Mouse (Mus musculus): ENCODE measurements around the gene Zbtb20. TPM values are rescaled to one million over a fixed set of nuclear protein-coding genes. Genes with fewer than 3 reads are reported as not detected.

Gene Zbtb20
- polyA plus RNA-seq, 1 experiment from 2014 or later = 6.6 TPM

DNA sequence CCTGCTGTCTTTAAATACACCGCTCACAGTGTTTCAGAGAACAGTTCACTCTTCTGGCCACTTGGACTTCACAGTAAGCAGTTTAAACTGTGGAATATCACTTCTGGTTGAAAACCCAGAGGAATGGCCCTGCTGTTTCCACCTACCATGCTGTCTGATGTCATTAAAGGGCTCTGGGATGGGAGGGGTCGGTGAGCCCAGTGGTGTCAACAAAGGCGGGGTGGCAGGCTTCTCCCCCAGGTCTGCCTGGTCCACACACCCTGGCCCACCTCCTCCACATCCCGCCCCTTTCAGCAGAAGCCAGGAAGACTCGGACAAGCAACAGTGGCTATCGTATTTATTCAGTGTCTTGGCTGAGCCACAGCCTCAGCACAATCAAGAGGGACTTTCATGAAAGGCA is 743.6 kb downstream of the Zbtb20 start:
- ATAC-seq (replicated peaks; ENCODE audit: low FRiP score) = no peak
- Histone ChIP-seq H3K4me3 (ENCODE audit: low read depth, low read length) (no peak overlapping the region), H3K9ac (ENCODE audit: low read depth, low read length) (no peak overlapping the region), H3K36me3 (ENCODE audit: control insufficient read depth, insufficient read depth, low read length) (no peaks in the 10 kb centered on the region), H3K4me1 (replicated peaks; ENCODE audit: control insufficient read depth, insufficient read depth, low read length) (no peaks in the 10 kb centered on the region), H3K27me3 (replicated peaks; ENCODE audit: control insufficient read depth, insufficient read depth, low read length) (no peaks in the 10 kb centered on the region), H3K27ac (ENCODE audit: low read depth, low read length) (no peak overlapping the region), H3K9me3 (ENCODE audit: control insufficient read depth, low read length) (no peaks in the 10 kb centered on the region), H3K4me2 (no peak overlapping the region)
- WGBS = 48% methylated on average over 6 of the region's 6 CpGs
- no peak for DNase-seq (ENCODE audit: low spot score)

DNA sequence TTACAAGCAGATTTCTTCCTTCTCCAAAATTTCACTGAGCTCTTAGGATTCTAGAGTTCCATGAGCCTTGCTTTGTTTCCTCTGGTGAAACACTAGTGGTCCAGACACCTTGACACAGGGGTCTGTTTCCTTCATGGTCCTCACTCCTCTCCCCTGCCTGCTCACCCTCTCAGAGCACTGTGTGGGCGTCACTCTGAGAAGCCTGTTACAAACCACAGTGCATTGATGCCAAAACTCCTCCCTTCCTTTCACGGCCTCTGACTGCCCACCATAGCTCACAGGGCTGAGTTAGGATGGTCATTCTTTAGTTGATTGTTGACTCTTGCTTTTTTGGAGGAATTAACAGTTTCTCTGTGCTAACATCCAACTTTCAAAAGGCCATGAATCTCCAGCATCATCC is 744.7 kb downstream of the Zbtb20 start:
- WGBS = 45% methylated on average over 2 of the region's 2 CpGs
- H3K4me2 ChIP-seq = no peak overlapping the region
- no peak overlapping the region for H3K9ac ChIP-seq (ENCODE audit: low read depth, low read length)

DNA sequence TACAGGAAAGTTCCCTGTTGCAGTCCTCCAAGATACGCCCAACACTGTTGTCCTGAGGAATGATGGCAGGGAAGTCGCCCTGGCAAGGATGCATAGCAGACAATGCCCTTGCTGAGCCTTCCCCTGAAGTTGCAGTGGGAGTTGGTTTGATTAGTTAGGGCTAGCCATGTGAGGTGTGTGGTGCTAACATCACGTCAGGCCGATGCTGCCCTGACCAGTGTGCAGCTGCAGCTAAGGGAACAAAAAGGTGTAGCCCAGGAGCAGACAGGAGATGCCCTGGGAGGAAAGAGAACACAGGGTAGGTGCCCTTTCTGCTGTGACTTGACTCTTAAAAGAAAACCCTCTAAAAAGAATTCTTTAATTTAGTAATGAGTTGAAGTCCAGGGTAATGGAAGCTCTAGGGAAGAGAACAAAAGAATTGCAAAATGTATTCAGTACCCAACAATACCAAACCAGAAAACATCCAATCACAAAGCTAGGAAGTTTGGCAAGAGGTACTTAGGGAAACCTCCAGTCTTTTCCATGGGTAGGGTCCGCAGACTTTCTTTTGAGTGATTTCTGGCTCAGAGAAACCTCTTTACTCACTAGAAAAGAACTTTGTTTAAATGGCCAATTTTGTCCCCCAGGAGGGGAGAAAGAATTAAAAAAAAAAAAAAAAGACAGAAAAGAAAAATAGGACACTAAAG is 747.8 kb downstream of the Zbtb20 start:
- WGBS = 76% methylated on average over 5 of the region's 5 CpGs
- H3K4me1 ChIP-seq (replicated peaks; ENCODE audit: control insufficient read depth, insufficient read depth, low read length) = no peaks in the 10 kb centered on the region
- no peaks in the 10 kb centered on the region for H3K27me3 ChIP-seq (replicated peaks; ENCODE audit: control insufficient read depth, insufficient read depth, low read length)
- H3K36me3 ChIP-seq (ENCODE audit: control insufficient read depth, insufficient read depth, low read length) = no peaks in the 10 kb centered on the region
- no peak overlapping the region for H3K27ac ChIP-seq (ENCODE audit: low read depth, low read length)
- ATAC-seq (replicated peaks; ENCODE audit: low FRiP score) (no peak), DNase-seq (ENCODE audit: low spot score) (no peak)
- H3K4me3 ChIP-seq (ENCODE audit: low read depth, low read length) = no peak overlapping the region
- H3K9ac ChIP-seq (ENCODE audit: low read depth, low read length) = no peak overlapping the region
- no peak overlapping the region for H3K4me2 ChIP-seq
- H3K9me3 ChIP-seq (ENCODE audit: control insufficient read depth, low read length) = no peaks in the 10 kb centered on the region

More for the DNA sequence above, 744.7 kb downstream of the Zbtb20 start:
- ATAC-seq (replicated peaks; ENCODE audit: low FRiP score) (no peak), DNase-seq (ENCODE audit: low spot score) (no peak)
- Histone ChIP-seq H3K4me3 (ENCODE audit: low read depth, low read length) (no peak overlapping the region), H3K9me3 (ENCODE audit: control insufficient read depth, low read length) (no peaks in the 10 kb centered on the region), H3K4me1 (replicated peaks; ENCODE audit: control insufficient read depth, insufficient read depth, low read length) (no peaks in the 10 kb centered on the region), H3K36me3 (ENCODE audit: control insufficient read depth, insufficient read depth, low read length) (no peaks in the 10 kb centered on the region), H3K27me3 (replicated peaks; ENCODE audit: control insufficient read depth, insufficient read depth, low read length) (no peaks in the 10 kb centered on the region), H3K27ac (ENCODE audit: low read depth, low read length) (no peak overlapping the region)

DNA sequence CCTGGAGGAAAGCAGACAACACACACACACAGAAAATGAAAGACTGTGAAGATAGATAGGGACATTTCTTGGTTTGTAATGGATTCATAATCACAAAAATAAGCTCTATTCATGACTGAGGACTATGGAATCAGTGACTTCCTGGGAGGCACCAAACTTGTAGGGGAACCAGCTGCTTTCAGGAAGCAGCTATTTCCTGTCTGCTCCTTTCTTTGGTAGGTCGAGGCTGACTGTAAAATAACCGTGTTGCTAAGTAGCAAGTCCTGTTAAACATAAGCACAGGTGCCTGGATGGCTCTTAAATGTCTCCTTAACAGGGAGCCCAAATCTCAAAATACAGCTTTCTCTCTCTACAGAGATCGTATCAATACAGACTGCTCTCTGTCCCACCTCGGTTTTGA is 749.2 kb downstream of the Zbtb20 start:
- DNase-seq (ENCODE audit: low spot score) = no peak
- H3K9me3 ChIP-seq (ENCODE audit: control insufficient read depth, low read length) = no peaks in the 10 kb centered on the region
- H3K4me3 ChIP-seq (ENCODE audit: low read depth, low read length) = no peak overlapping the region
- no peak overlapping the region for H3K4me2 ChIP-seq
- H3K27me3 ChIP-seq (replicated peaks; ENCODE audit: control insufficient read depth, insufficient read depth, low read length) = no peaks in the 10 kb centered on the region
- no peaks in the 10 kb centered on the region for H3K4me1 ChIP-seq (replicated peaks; ENCODE audit: control insufficient read depth, insufficient read depth, low read length)
- no peak overlapping the region for H3K9ac ChIP-seq (ENCODE audit: low read depth, low read length)
- H3K27ac ChIP-seq (ENCODE audit: low read depth, low read length) = no peak overlapping the region
- ATAC-seq (replicated peaks; ENCODE audit: low FRiP score) = no peak
- 56% methylated on average over 4 of the region's 4 CpGs for WGBS
- H3K36me3 ChIP-seq (ENCODE audit: control insufficient read depth, insufficient read depth, low read length) = no peaks in the 10 kb centered on the region

DNA sequence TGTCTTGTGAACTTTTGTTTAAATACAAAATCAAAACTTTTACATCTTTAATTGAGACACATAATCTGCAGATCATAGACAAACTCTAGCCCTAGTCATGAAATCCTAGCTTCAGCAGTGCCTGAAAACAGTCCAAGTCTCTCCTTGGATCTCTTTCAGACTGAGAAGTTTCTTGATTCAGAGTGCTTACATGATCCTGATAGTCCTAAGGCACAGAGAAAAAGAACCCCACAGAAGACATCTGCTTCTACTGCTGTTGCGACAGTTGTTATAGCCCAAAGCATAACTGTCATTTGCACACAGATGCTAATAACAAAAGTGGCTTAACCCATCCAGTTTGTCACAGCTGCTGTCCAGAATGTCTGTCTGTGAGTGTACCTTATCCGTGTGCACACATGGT is 749.6 kb downstream of the Zbtb20 start:
- Histone ChIP-seq H3K9me3 (ENCODE audit: control insufficient read depth, low read length) (no peaks in the 10 kb centered on the region), H3K36me3 (ENCODE audit: control insufficient read depth, insufficient read depth, low read length) (no peaks in the 10 kb centered on the region), H3K4me1 (replicated peaks; ENCODE audit: control insufficient read depth, insufficient read depth, low read length) (no peaks in the 10 kb centered on the region), H3K27me3 (replicated peaks; ENCODE audit: control insufficient read depth, insufficient read depth, low read length) (no peaks in the 10 kb centered on the region), H3K4me2 (no peak overlapping the region), H3K9ac (ENCODE audit: low read depth, low read length) (no peak overlapping the region), H3K4me3 (ENCODE audit: low read depth, low read length) (no peak overlapping the region), H3K27ac (ENCODE audit: low read depth, low read length) (no peak overlapping the region)
- DNase-seq (ENCODE audit: low spot score) = no peak
- ATAC-seq (replicated peaks; ENCODE audit: low FRiP score) = no peak
- WGBS = 76% methylated on average over 2 of the region's 2 CpGs

DNA sequence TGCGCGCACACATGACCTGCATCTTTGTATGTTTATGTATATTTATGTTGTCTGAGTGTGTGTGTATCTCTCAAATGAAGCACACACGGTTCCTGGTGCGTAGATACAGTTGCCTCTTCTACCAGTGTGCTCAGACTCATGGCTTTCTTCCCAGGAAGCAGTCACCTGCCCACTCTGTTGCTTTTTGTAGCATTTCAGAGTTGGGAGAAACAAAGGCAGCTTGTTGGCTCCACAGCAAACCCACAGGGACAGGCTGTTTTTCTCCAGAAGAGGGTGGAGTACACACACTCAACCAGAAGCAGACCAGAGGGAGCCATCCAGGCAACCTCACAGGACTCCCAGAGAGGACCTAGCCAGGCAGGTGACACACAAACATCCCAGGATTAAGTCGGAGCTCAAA is 750.3 kb downstream of the Zbtb20 start:
- Histone ChIP-seq H3K9ac (ENCODE audit: low read depth, low read length) (no peak overlapping the region), H3K4me1 (replicated peaks; ENCODE audit: control insufficient read depth, insufficient read depth, low read length) (no peaks in the 10 kb centered on the region), H3K4me2 (no peak overlapping the region), H3K4me3 (ENCODE audit: low read depth, low read length) (no peak overlapping the region), H3K27me3 (replicated peaks; ENCODE audit: control insufficient read depth, insufficient read depth, low read length) (no peaks in the 10 kb centered on the region), H3K36me3 (ENCODE audit: control insufficient read depth, insufficient read depth, low read length) (no peaks in the 10 kb centered on the region), H3K9me3 (ENCODE audit: control insufficient read depth, low read length) (no peaks in the 10 kb centered on the region), H3K27ac (ENCODE audit: low read depth, low read length) (no peak overlapping the region)
- 88% methylated on average over 5 of the region's 5 CpGs for WGBS
- DNase-seq (ENCODE audit: low spot score) (no peak), ATAC-seq (replicated peaks; ENCODE audit: low FRiP score) (no peak)

DNA sequence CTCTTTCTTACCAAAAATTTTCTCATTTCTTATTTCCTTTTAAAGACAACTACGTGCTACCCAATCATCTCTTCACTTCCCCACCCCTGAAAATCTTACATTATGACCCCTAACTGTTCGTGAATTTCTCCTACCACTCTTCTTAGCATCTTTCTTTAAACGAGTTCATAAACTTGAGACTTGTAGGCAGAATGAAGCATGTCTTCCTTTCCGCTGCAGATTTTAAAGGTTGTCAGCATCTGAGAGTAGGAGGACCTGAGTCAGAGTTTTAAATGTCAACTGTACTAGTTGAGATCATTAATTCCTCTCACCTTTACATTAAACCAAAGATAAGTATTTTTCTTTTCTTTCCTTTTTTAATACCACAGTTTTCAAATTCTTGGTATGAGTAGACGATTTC is 753.0 kb downstream of the Zbtb20 start:
- H3K4me2 ChIP-seq = no peak overlapping the region
- H3K9me3 ChIP-seq (ENCODE audit: control insufficient read depth, low read length) = no peaks in the 10 kb centered on the region
- 77% methylated on average over 5 of the region's 5 CpGs for WGBS
- ATAC-seq (replicated peaks; ENCODE audit: low FRiP score) (no peak), DNase-seq (ENCODE audit: low spot score) (no peak)
- H3K27ac ChIP-seq (ENCODE audit: low read depth, low read length) = no peak overlapping the region
- H3K4me1 ChIP-seq (replicated peaks; ENCODE audit: control insufficient read depth, insufficient read depth, low read length) = no peaks in the 10 kb centered on the region
- H3K27me3 ChIP-seq (replicated peaks; ENCODE audit: control insufficient read depth, insufficient read depth, low read length) = no peaks in the 10 kb centered on the region
- H3K9ac ChIP-seq (ENCODE audit: low read depth, low read length) = no peak overlapping the region
- H3K36me3 ChIP-seq (ENCODE audit: control insufficient read depth, insufficient read depth, low read length) = no peaks in the 10 kb centered on the region
- H3K4me3 ChIP-seq (ENCODE audit: low read depth, low read length) = no peak overlapping the region

DNA sequence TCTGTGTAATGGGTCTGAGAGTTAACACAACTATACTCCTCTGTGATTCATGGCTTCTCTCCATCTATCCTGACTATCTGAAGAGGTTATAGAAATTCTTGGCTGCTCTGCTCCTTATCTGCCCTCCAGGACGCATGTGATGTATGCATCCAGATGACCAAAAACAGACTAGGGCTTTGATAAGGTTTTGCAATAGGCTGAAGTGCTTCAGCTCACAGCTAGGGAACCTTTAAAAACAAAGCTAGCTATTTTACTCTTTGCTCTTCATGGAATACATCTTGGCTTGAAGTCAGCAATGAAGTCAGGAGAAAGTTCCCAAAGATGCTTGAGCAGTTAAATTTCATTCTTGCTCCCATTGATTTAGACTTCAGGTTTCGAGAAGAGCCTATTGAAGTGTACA is 756.1 kb downstream of the Zbtb20 start:
- ATAC-seq (replicated peaks; ENCODE audit: low FRiP score) (no peak), DNase-seq (ENCODE audit: low spot score) (no peak)
- 64% methylated on average over 2 of the region's 2 CpGs for WGBS
- H3K36me3 ChIP-seq (ENCODE audit: control insufficient read depth, insufficient read depth, low read length) = no peaks in the 10 kb centered on the region
- H3K27ac ChIP-seq (ENCODE audit: low read depth, low read length) = no peak overlapping the region
- H3K4me3 ChIP-seq (ENCODE audit: low read depth, low read length) = no peak overlapping the region
- H3K9me3 ChIP-seq (ENCODE audit: control insufficient read depth, low read length) = no peaks in the 10 kb centered on the region
- H3K4me1 ChIP-seq (replicated peaks; ENCODE audit: control insufficient read depth, insufficient read depth, low read length) = no peaks in the 10 kb centered on the region
- H3K9ac ChIP-seq (ENCODE audit: low read depth, low read length) = no peak overlapping the region
- H3K27me3 ChIP-seq (replicated peaks; ENCODE audit: control insufficient read depth, insufficient read depth, low read length) = no peaks in the 10 kb centered on the region
- no peak overlapping the region for H3K4me2 ChIP-seq

DNA sequence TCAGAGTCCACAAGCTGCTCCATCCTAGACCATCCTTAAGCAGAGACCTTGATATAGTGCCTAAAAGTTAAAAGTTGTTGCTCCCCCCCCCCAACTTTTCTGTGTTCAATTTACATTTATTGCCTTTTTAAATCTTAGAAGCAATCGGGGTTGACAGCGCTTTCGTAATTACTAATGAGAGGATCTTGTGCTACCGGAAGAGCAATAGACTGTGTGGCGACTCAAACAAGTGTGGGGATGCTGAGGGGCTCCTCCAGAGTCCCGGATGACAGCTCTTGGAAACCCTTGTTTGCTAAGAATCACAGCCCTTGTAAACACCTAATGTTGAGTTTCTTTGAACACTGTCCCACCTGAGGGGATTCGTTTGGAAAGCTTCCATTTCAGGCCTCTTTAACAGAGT is 758.4 kb downstream of the Zbtb20 start:
- Histone ChIP-seq H3K4me2 (no peak overlapping the region), H3K4me3 (ENCODE audit: low read depth, low read length) (no peak overlapping the region), H3K9ac (ENCODE audit: low read depth, low read length) (no peak overlapping the region), H3K36me3 (ENCODE audit: control insufficient read depth, insufficient read depth, low read length) (no peaks in the 10 kb centered on the region), H3K4me1 (replicated peaks; ENCODE audit: control insufficient read depth, insufficient read depth, low read length) (no peaks in the 10 kb centered on the region), H3K9me3 (ENCODE audit: control insufficient read depth, low read length) (no peaks in the 10 kb centered on the region), H3K27ac (ENCODE audit: low read depth, low read length) (no peak overlapping the region), H3K27me3 (replicated peaks; ENCODE audit: control insufficient read depth, insufficient read depth, low read length) (no peaks in the 10 kb centered on the region)
- ATAC-seq (replicated peaks; ENCODE audit: low FRiP score) (no peak), DNase-seq (ENCODE audit: low spot score) (no peak)
- WGBS = 81% methylated on average over 7 of the region's 7 CpGs

Measured in liver, embryonic 11.5 days (tissue).